In the genomic region with DNA sequence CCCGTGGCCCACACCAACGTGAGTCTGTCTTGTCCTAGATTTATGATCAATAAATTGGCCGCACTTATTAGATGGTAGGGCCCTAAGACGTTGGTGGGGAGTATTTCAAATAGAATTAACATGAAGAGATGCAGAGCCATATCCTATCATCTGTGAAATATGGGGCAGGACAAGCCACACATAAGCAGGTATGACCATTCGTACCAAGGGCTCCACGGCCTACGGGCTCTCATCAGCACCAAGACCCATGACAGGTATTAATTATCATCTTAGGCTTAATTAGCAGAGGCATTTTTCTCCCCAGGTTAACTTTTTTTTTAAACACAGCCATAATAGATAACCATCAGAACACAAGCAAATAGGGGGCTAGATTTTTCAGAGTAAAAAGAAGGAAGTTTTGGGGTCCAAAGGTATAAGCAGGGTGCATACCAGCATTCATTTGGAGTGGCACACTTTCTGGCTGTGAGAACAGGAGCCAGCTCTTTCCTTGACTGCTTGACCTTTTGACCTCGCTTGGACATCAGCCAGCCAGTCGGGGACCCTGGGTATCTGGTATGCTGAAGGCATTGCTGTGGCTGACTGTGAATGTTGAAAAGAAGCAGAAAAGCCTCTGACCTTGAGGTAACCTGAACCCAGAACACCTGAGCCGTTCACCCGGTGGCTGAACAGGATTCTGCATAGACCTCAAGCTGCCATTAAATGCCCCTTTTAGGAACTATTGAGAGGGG, we compare ENCODE assay signal across 10 mouse cellular contexts.
A peak's percentile ranks its signal among the peaks of the same experiment; 100 is the strongest.
DNase-seq lines count a peak whose midpoint lies in the region; ATAC-seq and TF ChIP-seq lines count a peak whose summit lies in the region.
"Had no signal": no experiment of that assay in that cellular context is flagged by ENCODE, and none has a peak within 500 bp of the region (broad histone marks: within the 10 kb centered on the region; RNA-seq: fewer than 3 reads in every experiment).

No protein-coding gene starts in this region.

- H3K4me1 ChIP-seq in hindbrain, embryonic 10.5 days (replicated peaks): peaks cover 33% of the 10 kb centered on the region
- H3K4me1 ChIP-seq in hindbrain, postnatal 0 days (ENCODE audit: insufficient read depth, low read length): no peaks in the 10 kb centered on the region
- H3K4me1 ChIP-seq in hindbrain, embryonic 15.5 days (replicated peaks): peaks cover 22% of the 10 kb centered on the region
- H3K4me1 ChIP-seq in thymus, adult 2 months (replicated peaks; ENCODE audit: control insufficient read depth, insufficient read depth, low read length): no peaks in the 10 kb centered on the region
- H3K4me1 ChIP-seq in heart, embryonic 12.5 days (replicated peaks): peaks cover 27% of the 10 kb centered on the region
- H3K4me1 ChIP-seq: liver, embryonic 15.5 days had no signal

- DNase-seq in hindbrain, embryonic 10.5 days (ENCODE audit: low spot score): peak; percentile 13
- DNase-seq in hindbrain, postnatal 0 days (ENCODE audit: low spot score): no peak
- peak; percentile 78 for DNase-seq in ZHBTc4 (ENCODE audit: low read depth, low spot score)
- DNase-seq in lung, postnatal 36 days: peak; percentile 17
- DNase-seq in thymus, adult 2 months: no peak

- no peaks in the 10 kb centered on the region for H3K9me3 ChIP-seq in hindbrain, embryonic 10.5 days
- no peaks in the 10 kb centered on the region for H3K9me3 ChIP-seq in hindbrain, postnatal 0 days (ENCODE audit: low read length)
- H3K9me3 ChIP-seq in hindbrain, embryonic 15.5 days: no peaks in the 10 kb centered on the region
- no peaks in the 10 kb centered on the region for H3K9me3 ChIP-seq in heart, embryonic 12.5 days (replicated peaks)
- H3K9me3 ChIP-seq: heart, embryonic 15.5 days; liver, embryonic 15.5 days had no signal

- 61% methylated on average over 11 of the region's 11 CpGs for WGBS in hindbrain, embryonic 10.5 days
- WGBS in hindbrain, postnatal 0 days: 45% methylated on average over 11 of the region's 11 CpGs
- WGBS in hindbrain, embryonic 15.5 days: 39% methylated on average over 11 of the region's 11 CpGs
- WGBS in thymus, adult 2 months: 85% methylated on average over 11 of the region's 11 CpGs
- 57% methylated on average over 11 of the region's 11 CpGs for WGBS in heart, embryonic 12.5 days

- no peak for ATAC-seq in hindbrain, postnatal 0 days
- ATAC-seq in hindbrain, embryonic 15.5 days (ENCODE audit: low FRiP score, low read depth): no peak
- no peak for ATAC-seq in megakaryocyte, adult 5-6 weeks (ENCODE audit: poor library complexity, severe bottlenecking)
- no peak for ATAC-seq in heart, embryonic 12.5 days (ENCODE audit: insufficient number of reproducible peaks, low FRiP score)

- no peak for TF ChIP-seq POLR2A in thymus, adult 2 months (IDR thresholded peaks at IDR 0.05; ENCODE audit: control insufficient read depth, extremely low read depth, insufficient read depth, low read length, poor library complexity)

- H3K9ac ChIP-seq in hindbrain, postnatal 0 days (replicated peaks; ENCODE audit: low read length): no peak overlapping the region
- no peak overlapping the region for H3K9ac ChIP-seq in hindbrain, embryonic 15.5 days
- no peak overlapping the region for H3K9ac ChIP-seq in heart, embryonic 12.5 days
- H3K9ac ChIP-seq: heart, embryonic 15.5 days; liver, embryonic 15.5 days had no signal

- no peak overlapping the region for H3K4me3 ChIP-seq in hindbrain, embryonic 10.5 days
- H3K4me3 ChIP-seq in hindbrain, postnatal 0 days (ENCODE audit: low read length): no peak overlapping the region
- no peak overlapping the region for H3K4me3 ChIP-seq in hindbrain, embryonic 15.5 days
- H3K4me3 ChIP-seq in thymus, adult 2 months (ENCODE audit: control insufficient read depth, insufficient read depth, low read length): no peak overlapping the region
- no peak overlapping the region for H3K4me3 ChIP-seq in heart, embryonic 12.5 days
- H3K4me3 ChIP-seq: heart, embryonic 15.5 days; liver, embryonic 15.5 days had no signal

- no peaks in the 10 kb centered on the region for H3K36me3 ChIP-seq in hindbrain, embryonic 10.5 days
- H3K36me3 ChIP-seq in hindbrain, postnatal 0 days (ENCODE audit: insufficient read depth, low read length): no peaks in the 10 kb centered on the region
- no peaks in the 10 kb centered on the region for H3K36me3 ChIP-seq in hindbrain, embryonic 15.5 days
- no peaks in the 10 kb centered on the region for H3K36me3 ChIP-seq in thymus, adult 2 months (ENCODE audit: control insufficient read depth, insufficient read depth, low read length)
- H3K36me3 ChIP-seq in heart, embryonic 12.5 days: no peaks in the 10 kb centered on the region
- H3K36me3 ChIP-seq: heart, embryonic 15.5 days; liver, embryonic 15.5 days had no signal

- no peaks in the 10 kb centered on the region for H3K27me3 ChIP-seq in hindbrain, embryonic 10.5 days (ENCODE audit: insufficient read depth, poor library complexity, severe bottlenecking)
- no peaks in the 10 kb centered on the region for H3K27me3 ChIP-seq in hindbrain, postnatal 0 days (ENCODE audit: insufficient read depth, low read length)
- H3K27me3 ChIP-seq in hindbrain, embryonic 15.5 days: no peaks in the 10 kb centered on the region
- H3K27me3 ChIP-seq in thymus, adult 2 months (ENCODE audit: control insufficient read depth, insufficient read depth, low read length): no peaks in the 10 kb centered on the region
- no peaks in the 10 kb centered on the region for H3K27me3 ChIP-seq in heart, embryonic 12.5 days (replicated peaks)
- H3K27me3 ChIP-seq: heart, embryonic 15.5 days; liver, embryonic 15.5 days had no signal

- H3K27ac ChIP-seq in hindbrain, embryonic 10.5 days: no peak overlapping the region
- H3K27ac ChIP-seq in hindbrain, postnatal 0 days: no peak overlapping the region
- peak overlapping the region; percentile 35 for H3K27ac ChIP-seq in hindbrain, embryonic 15.5 days (replicated peaks)
- no peak overlapping the region for H3K27ac ChIP-seq in thymus, adult 2 months (ENCODE audit: control insufficient read depth, insufficient read depth, low read length)
- no peak overlapping the region for H3K27ac ChIP-seq in heart, embryonic 12.5 days (ENCODE audit: poor library complexity, severe bottlenecking)
- H3K27ac ChIP-seq: heart, embryonic 15.5 days; liver, embryonic 15.5 days had no signal

- H3K4me2 ChIP-seq in hindbrain, postnatal 0 days (ENCODE audit: low read depth, low read length): no peak overlapping the region
- no peak overlapping the region for H3K4me2 ChIP-seq in hindbrain, embryonic 15.5 days
- H3K4me2 ChIP-seq in heart, embryonic 12.5 days: no peak overlapping the region
- H3K4me2 ChIP-seq: heart, embryonic 15.5 days; liver, embryonic 15.5 days had no signal

- no peak for TF ChIP-seq CTCF in hindbrain, postnatal 0 days (IDR thresholded peaks at IDR 0.05; ENCODE audit: low read depth)
- no peak for TF ChIP-seq CTCF in thymus, adult 2 months (IDR thresholded peaks at IDR 0.05; ENCODE audit: borderline replicate concordance, control insufficient read depth, extremely low read depth, insufficient read depth, low read length, poor library complexity)

Comparison
In these comparisons a context has a peak if more than half of its experiments do, and no peak if none do; other contexts are left out.
1. DNase-seq: peak in hindbrain, embryonic 10.5 days (single experiment), ZHBTc4 (single experiment) and lung, postnatal 36 days (single experiment); none in hindbrain, postnatal 0 days (single experiment) and thymus, adult 2 months (single experiment).